Mouse (Mus musculus) megakaryocyte, embryonic 14.5 days (primary cell): ENCODE measurements around the gene Sdr39u1.

Source experiments
- FLI1 ChIP-seq: IDR thresholded peaks from 2 replicates; pipeline ENCODE4 v1.6.1; 2012; ENCODE audit warnings: low read length, inconsistent platforms, mixed read lengths
- GATA1 ChIP-seq: IDR thresholded peaks from 3 replicates; pipeline ENCODE4 v1.6.1; 2012; ENCODE audit warnings: mixed read lengths, low read length, inconsistent platforms, borderline replicate concordance

DNA sequence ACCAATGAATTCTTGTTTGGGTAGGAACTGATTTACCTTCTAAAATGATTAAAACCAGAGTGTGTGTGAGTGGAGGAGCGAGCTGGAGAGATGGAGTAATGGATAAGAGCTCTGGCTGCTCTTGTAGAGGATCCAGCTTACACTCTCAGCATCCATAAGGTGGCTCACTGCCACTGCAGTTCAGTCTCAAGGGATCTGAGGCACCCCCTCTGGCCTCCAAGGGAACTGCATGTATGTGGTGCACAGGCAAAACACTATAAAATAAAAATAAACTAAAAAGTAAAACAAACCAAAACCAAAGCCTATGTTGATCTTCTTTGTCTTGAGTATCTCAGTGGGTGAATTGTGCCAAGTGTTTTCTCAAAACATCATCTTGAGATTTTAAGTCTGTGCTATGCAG lies 20.5 kb downstream of the Sdr39u1 start:
- TF ChIP-seq GATA1 = no peak
- no peak for TF ChIP-seq FLI1
